Mouse (Mus musculus) liver, postnatal 0 days (tissue): ENCODE results near the gene Tesk2. TPM values are rescaled to one million over a fixed set of nuclear protein-coding genes. Genes with fewer than 3 reads are reported as not detected.

Source experiments
- ATAC-seq: fragments of 200-750 bp; cut with Nextera tagmentation; 2 replicates; pipeline ENCODE4 v1.8.0; 2017; ENCODE audit warnings: mild to moderate bottlenecking, moderate library complexity
- DNase-seq: peaks from one replicate; pipeline ENCODE4 v3.0.0-alpha.2; 2016
- H3K27ac ChIP-seq: fragments of 300-500 bp; sonication (generic); 2 replicates; pipeline ENCODE4 v1.5.1; 2014; ENCODE audit warnings: antibody characterized with exemption, moderate library complexity, mild to moderate bottlenecking, low read depth
- H3K27me3 ChIP-seq: fragments of 300-500 bp; sonication (generic); 2 replicates; pipeline ENCODE4 v1.6.1; 2014; ENCODE audit warnings: low read length, control low read depth, mixed read lengths; ENCODE audit not compliant: insufficient read depth
- H3K36me3 ChIP-seq: fragments of 300-500 bp; sonication (generic); replicated peaks from 2 replicates; pipeline ENCODE4 v1.6.1; 2014; ENCODE audit warnings: mild to moderate bottlenecking, control low read depth, low read length, moderate library complexity, mixed read lengths; ENCODE audit not compliant: insufficient read depth
- H3K4me1 ChIP-seq: fragments of 300-500 bp; sonication (generic); 2 replicates; pipeline ENCODE4 v1.6.1; 2014; ENCODE audit warnings: antibody characterized with exemption, mild to moderate bottlenecking, control low read depth; ENCODE audit not compliant: insufficient read depth
- H3K4me2 ChIP-seq: fragments of 300-500 bp; sonication (generic); 2 replicates; pipeline ENCODE4 v1.6.1; 2014; ENCODE audit warnings: low read depth, mild to moderate bottlenecking, low read length, moderate library complexity, mixed read lengths
- H3K4me3 ChIP-seq: fragments of 300-500 bp; sonication (generic); 2 replicates; pipeline ENCODE4 v1.5.1; 2014; ENCODE audit warnings: low read depth, low read length
- H3K9ac ChIP-seq: fragments of 300-500 bp; sonication (generic); replicated peaks from 2 replicates; pipeline ENCODE4 v1.6.1; 2014; ENCODE audit warnings: mild to moderate bottlenecking, moderate library complexity
- H3K9me3 ChIP-seq: fragments of 300-500 bp; sonication (generic); 2 replicates; pipeline ENCODE4 v1.6.1; 2016; ENCODE audit warnings: mild to moderate bottlenecking, control low read depth, low read length, mixed read lengths
- CTCF ChIP-seq: sonication (generic); IDR thresholded peaks from 2 replicates; pipeline ENCODE4 v1.5.1; 2016; ENCODE audit warnings: antibody characterized with exemption, low read depth
- EP300 ChIP-seq: IDR thresholded peaks from 2 replicates; pipeline ENCODE4 v1.6.1; 2016; ENCODE audit warnings: antibody characterized with exemption, low read depth, mild to moderate bottlenecking
- WGBS: fragments of 180-500 bp; shearing (Covaris S2); extraction: QIAGEN DNeasy Blood & Tissue Kit; methylation state at CpG from one replicate; pipeline ENCODE4 v1.1.7; 2014; ENCODE audit not compliant: insufficient replicate concordance; 5-methylcytosine and 5-hydroxymethylcytosine counted together
- polyA plus RNA-seq: library from polyadenylated mRNA; unstranded; fragments of >200 nt; fragmentation: Nextera tagmentation; extraction: Ambion mirVana; gene quantifications from 2 replicates; pipeline ENCODE4 v1.2.1, GENCODE M21; 2015

The Tesk2 gene
- polyA plus RNA-seq, 1 experiment from 2014 or later, result 5.8 TPM

DNA sequence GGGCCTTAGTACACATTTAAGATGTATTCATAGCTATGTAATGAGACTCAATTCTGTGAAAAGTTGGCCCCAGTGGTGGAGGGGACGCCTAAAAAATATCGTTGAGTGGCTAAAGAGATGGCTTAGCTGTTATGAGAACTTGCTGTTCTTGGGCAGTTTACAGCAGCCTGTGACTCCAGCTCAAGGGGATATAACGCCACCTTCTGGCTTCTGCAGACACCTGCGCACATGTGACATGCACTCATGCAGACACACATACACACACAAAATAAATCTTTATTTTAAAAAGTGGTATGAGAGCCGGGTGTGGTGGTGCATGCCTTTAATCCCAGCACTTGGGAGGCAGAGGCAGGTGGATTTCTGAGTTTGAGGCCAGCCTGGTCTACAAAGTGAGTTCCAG, 55.6 kb downstream of the Tesk2 start:
- TF ChIP-seq CTCF (0 out of 2 replicates have a peak, but pooled peaks have one; percentile 15), EP300 (no peak)
- ATAC-seq, result no peak

GRCm38 (mm10) chr4:116777079-116777478, 56.3 kb downstream of the Tesk2 start:
- no peaks in the 10 kb centered on the region for H3K9me3 ChIP-seq
- WGBS, result 74% methylated on average over 3 of the region's 3 CpGs
- no peak overlapping the region for H3K4me3 ChIP-seq
- H3K9ac ChIP-seq, result no peak overlapping the region
- no peak overlapping the region for H3K27ac ChIP-seq
- no peaks in the 10 kb centered on the region for H3K27me3 ChIP-seq
- H3K36me3 ChIP-seq, result no peaks in the 10 kb centered on the region; the same call in 1 of the 2 replicates
- no peak for DNase-seq
- no peak for ATAC-seq
- H3K4me2 ChIP-seq, result no peak overlapping the region
- TF ChIP-seq CTCF, result no peak
- TF ChIP-seq EP300, result no peak
- no peaks in the 10 kb centered on the region for H3K4me1 ChIP-seq

More for the DNA sequence above, 55.6 kb downstream of the Tesk2 start:
- H3K27me3 ChIP-seq, result no peaks in the 10 kb centered on the region
- H3K27ac ChIP-seq, result no peak overlapping the region
- no peak overlapping the region for H3K4me3 ChIP-seq
- H3K36me3 ChIP-seq, result no peaks in the 10 kb centered on the region; the same call in 1 of the 2 replicates
- H3K4me1 ChIP-seq, result no peaks in the 10 kb centered on the region
- WGBS, result 81% methylated on average over 5 of the region's 5 CpGs
- H3K9me3 ChIP-seq, result no peaks in the 10 kb centered on the region
- no peak overlapping the region for H3K9ac ChIP-seq
- no peak for DNase-seq
- H3K4me2 ChIP-seq, result no peak overlapping the region

DNA sequence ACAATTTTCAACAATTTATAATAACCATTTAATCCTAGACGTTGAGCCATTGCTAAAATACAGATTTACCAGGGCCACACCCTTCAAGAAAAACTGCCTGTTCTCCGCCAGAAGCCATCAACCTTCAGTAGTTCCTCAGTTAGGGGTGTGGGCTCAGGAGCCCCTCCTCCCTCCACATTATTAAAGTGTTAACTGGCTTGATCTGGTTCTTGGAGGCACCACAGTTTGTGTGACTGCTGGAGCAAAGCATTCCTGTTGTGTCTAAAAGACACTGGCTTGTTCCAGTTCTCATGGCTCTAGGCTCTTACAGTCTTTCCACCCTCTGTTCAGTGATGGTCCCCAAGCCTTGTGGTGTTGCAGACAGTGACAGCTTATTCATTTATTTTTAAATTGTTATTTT, 59.8 kb downstream of the Tesk2 start:
- H3K27me3 ChIP-seq, result no peaks in the 10 kb centered on the region
- H3K4me1 ChIP-seq, result no peaks in the 10 kb centered on the region
- WGBS, result 62% methylated on average over 2 of the region's 2 CpGs
- H3K27ac ChIP-seq, result no peak overlapping the region
- no peak overlapping the region for H3K9ac ChIP-seq
- no peaks in the 10 kb centered on the region for H3K9me3 ChIP-seq
- H3K36me3 ChIP-seq, result no peaks in the 10 kb centered on the region
- H3K4me3 ChIP-seq, result no peak overlapping the region
- ATAC-seq, result no peak
- DNase-seq, result no peak
- no peak for TF ChIP-seq CTCF
- TF ChIP-seq EP300, result no peak
- H3K4me2 ChIP-seq, result no peak overlapping the region

DNA sequence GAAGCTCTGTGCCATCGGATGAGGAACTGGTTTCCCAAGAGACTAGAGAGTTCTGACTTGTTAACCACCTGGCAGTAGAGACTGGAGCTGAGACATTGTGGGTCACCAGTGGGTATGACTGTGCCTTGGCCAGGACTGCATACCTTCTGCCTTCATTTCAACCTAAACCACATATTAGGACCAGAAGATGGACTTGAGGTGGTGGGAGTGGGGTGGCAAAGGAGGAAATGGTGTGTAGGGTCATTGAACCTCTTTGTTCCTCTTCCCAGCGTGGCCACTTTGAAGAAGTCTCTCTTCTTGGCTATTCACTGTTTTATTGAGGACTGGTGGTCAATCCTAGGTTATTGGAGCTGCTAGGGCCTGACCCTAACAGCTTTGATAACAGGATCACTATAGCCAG, 60.6 kb downstream of the Tesk2 start:
- H3K27me3 ChIP-seq, result no peaks in the 10 kb centered on the region
- no peak overlapping the region for H3K27ac ChIP-seq
- no peak for ATAC-seq
- TF ChIP-seq CTCF (no peak), EP300 (no peak)
- H3K36me3 ChIP-seq, result no peaks in the 10 kb centered on the region
- no peak overlapping the region for H3K4me2 ChIP-seq
- DNase-seq, result no peak
- no peaks in the 10 kb centered on the region for H3K4me1 ChIP-seq
- H3K4me3 ChIP-seq, result no peak overlapping the region
- 57% methylated on average over 2 of the region's 2 CpGs for WGBS
- no peaks in the 10 kb centered on the region for H3K9me3 ChIP-seq
- no peak overlapping the region for H3K9ac ChIP-seq

GRCm38 (mm10) chr4:116782171-116782570, 61.4 kb downstream of the Tesk2 start:
- Histone ChIP-seq H3K27ac (no peak overlapping the region), H3K9ac (no peak overlapping the region), H3K36me3 (no peaks in the 10 kb centered on the region), H3K9me3 (no peaks in the 10 kb centered on the region), H3K27me3 (no peaks in the 10 kb centered on the region), H3K4me2 (no peak overlapping the region), H3K4me3 (no peak overlapping the region), H3K4me1 (no peaks in the 10 kb centered on the region)
- no peak for TF ChIP-seq EP300
- TF ChIP-seq CTCF, result no peak
- 69% methylated on average over 8 of the region's 8 CpGs for WGBS
- DNase-seq (no peak), ATAC-seq (no peak)

DNA sequence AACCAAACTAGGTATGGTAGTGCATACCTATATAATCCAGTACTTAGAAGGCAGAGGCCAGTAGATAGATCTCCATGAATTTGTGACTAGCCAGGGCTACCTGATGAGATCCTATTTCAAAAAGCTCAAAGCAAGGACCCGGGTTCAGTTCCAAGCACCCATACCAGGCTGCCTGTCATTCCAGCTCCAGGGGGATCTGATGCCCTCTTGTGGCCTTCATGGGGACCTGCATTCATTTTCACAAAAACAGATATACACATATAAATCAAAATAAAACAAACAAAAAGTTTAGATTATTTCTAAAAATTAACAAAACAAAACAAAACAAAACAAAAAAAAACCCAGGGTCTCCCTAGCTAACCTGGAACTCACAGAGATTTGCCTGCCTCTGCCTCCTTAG, 65.8 kb downstream of the Tesk2 start:
- H3K4me3 ChIP-seq, result no peak overlapping the region
- ATAC-seq, result no peak
- no peaks in the 10 kb centered on the region for H3K27me3 ChIP-seq
- H3K4me1 ChIP-seq, result no peaks in the 10 kb centered on the region; the same call in 1 of the 2 replicates
- no peak for DNase-seq
- TF ChIP-seq CTCF, result peak; percentile 46
- TF ChIP-seq EP300, result no peak
- H3K9me3 ChIP-seq, result no peaks in the 10 kb centered on the region
- H3K36me3 ChIP-seq, result no peaks in the 10 kb centered on the region
- 90% methylated on average over 1 of the region's 1 CpGs for WGBS
- no peak overlapping the region for H3K4me2 ChIP-seq
- H3K27ac ChIP-seq, result no peak overlapping the region
- no peak overlapping the region for H3K9ac ChIP-seq
